Comparison of ENCODE assay signal across 12 mouse cellular contexts in genomic region chr7:24365258-24366014, GRCm38 (mm10). TPM values are rescaled to one million over a fixed set of nuclear protein-coding genes. Genes with fewer than 3 reads are reported as not detected.
A peak's percentile ranks its signal among the peaks of the same experiment; 100 is the strongest.
DNase-seq lines count a peak whose midpoint lies in the region; ATAC-seq lines count a peak whose summit lies in the region.
"Had no signal": no experiment of that assay in that cellular context is flagged by ENCODE, and none has a peak within 500 bp of the region (broad histone marks: within the 10 kb centered on the region; RNA-seq: fewer than 3 reads in every experiment).

No protein-coding gene starts in this region.

- H3K9me3 ChIP-seq in heart, embryonic 11.5 days (replicated peaks; ENCODE audit: control insufficient read depth, low read length) = peaks cover 3% of the 10 kb centered on the region; the same call in 1 of the 2 replicates
- H3K9me3 ChIP-seq in hindbrain, embryonic 14.5 days (ENCODE audit: control insufficient read depth, low read length) = no peaks in the 10 kb centered on the region
- peaks cover 3% of the 10 kb centered on the region; the same call in 1 of the 2 replicates for H3K9me3 ChIP-seq in midbrain, embryonic 11.5 days (ENCODE audit: control insufficient read depth, low read length)
- H3K9me3 ChIP-seq: embryonic facial prominence, embryonic 13.5 days; stomach, embryonic 15.5 days had no signal

- no peak overlapping the region for H3K4me2 ChIP-seq in heart, embryonic 11.5 days
- H3K4me2 ChIP-seq in hindbrain, embryonic 14.5 days (replicated peaks) = no peak overlapping the region
- H3K4me2 ChIP-seq in midbrain, embryonic 11.5 days = no peak overlapping the region
- H3K4me2 ChIP-seq: embryonic facial prominence, embryonic 13.5 days; heart, embryonic 12.5 days; stomach, embryonic 15.5 days had no signal

- no peak for DNase-seq in heart, postnatal 25 days (ENCODE audit: low spot score)
- DNase-seq in Muller cell, postnatal 12 days (ENCODE audit: inconsistent ontology term) = peak; percentile 57
- no peak for DNase-seq in hindbrain, embryonic 14.5 days (ENCODE audit: low spot score)
- peak; percentile 64 for DNase-seq in midbrain, embryonic 11.5 days (ENCODE audit: low spot score, missing footprints)
- no peak for DNase-seq in embryo, embryonic 10.5 days (ENCODE audit: low spot score)
- DNase-seq in ovary, postnatal 36 days (ENCODE audit: low spot score) = no peak
- no peak for DNase-seq in cerebellum, postnatal 4 days (ENCODE audit: low spot score in 2 of 2)

- no peaks in the 10 kb centered on the region for H3K36me3 ChIP-seq in heart, embryonic 11.5 days (ENCODE audit: control insufficient read depth, insufficient read depth, low read length)
- no peaks in the 10 kb centered on the region for H3K36me3 ChIP-seq in hindbrain, embryonic 14.5 days (replicated peaks; ENCODE audit: control insufficient read depth, insufficient read depth)
- no peaks in the 10 kb centered on the region for H3K36me3 ChIP-seq in midbrain, embryonic 11.5 days (ENCODE audit: control insufficient read depth, insufficient read depth, low read length)
- H3K36me3 ChIP-seq: embryonic facial prominence, embryonic 13.5 days; heart, embryonic 12.5 days; stomach, embryonic 15.5 days had no signal

- 0 out of 2 replicates have a peak, but pooled peaks cover 2% of the 10 kb centered on the region for H3K27me3 ChIP-seq in heart, embryonic 11.5 days (ENCODE audit: control insufficient read depth, insufficient read depth, low read length)
- no peaks in the 10 kb centered on the region for H3K27me3 ChIP-seq in hindbrain, embryonic 14.5 days (ENCODE audit: control insufficient read depth, insufficient read depth, low read length)
- H3K27me3 ChIP-seq in midbrain, embryonic 11.5 days (ENCODE audit: control insufficient read depth, insufficient read depth, low read length) = no peaks in the 10 kb centered on the region; the same call in 1 of the 2 replicates
- H3K27me3 ChIP-seq: embryonic facial prominence, embryonic 13.5 days; stomach, embryonic 15.5 days had no signal

- H3K9ac ChIP-seq in heart, embryonic 11.5 days (ENCODE audit: low read depth, low read length) = no peak overlapping the region
- H3K9ac ChIP-seq in hindbrain, embryonic 14.5 days = no peak overlapping the region
- 0 out of 2 replicates have a peak overlapping the region, but pooled peaks have one; percentile 36 for H3K9ac ChIP-seq in midbrain, embryonic 11.5 days (ENCODE audit: low read length)
- H3K9ac ChIP-seq: embryonic facial prominence, embryonic 13.5 days; heart, embryonic 12.5 days; stomach, embryonic 15.5 days had no signal

- H3K4me1 ChIP-seq in heart, embryonic 11.5 days (ENCODE audit: control insufficient read depth, insufficient read depth, low read length) = no peaks in the 10 kb centered on the region
- H3K4me1 ChIP-seq in hindbrain, embryonic 14.5 days (replicated peaks; ENCODE audit: control insufficient read depth, insufficient read depth, low read length) = no peaks in the 10 kb centered on the region
- H3K4me1 ChIP-seq in midbrain, embryonic 11.5 days (ENCODE audit: control insufficient read depth, insufficient read depth, low read length) = no peaks in the 10 kb centered on the region

- 63% methylated on average over 5 of the region's 5 CpGs for WGBS in heart, embryonic 11.5 days (ENCODE audit: insufficient replicate concordance)
- WGBS in hindbrain, embryonic 14.5 days = 81% methylated on average over 5 of the region's 5 CpGs
- 86% methylated on average over 5 of the region's 5 CpGs for WGBS in midbrain, embryonic 11.5 days

- H3K27ac ChIP-seq in heart, embryonic 11.5 days (ENCODE audit: low read depth, low read length) = no peak overlapping the region
- H3K27ac ChIP-seq in hindbrain, embryonic 14.5 days = no peak overlapping the region
- no peak overlapping the region for H3K27ac ChIP-seq in midbrain, embryonic 11.5 days (ENCODE audit: low read depth, low read length)
- H3K27ac ChIP-seq: embryonic facial prominence, embryonic 13.5 days; stomach, embryonic 15.5 days had no signal

- 0 out of 2 replicates have a peak, but pooled peaks have one; percentile 2 for ATAC-seq in heart, embryonic 11.5 days (replicated peaks; ENCODE audit: insufficient number of reproducible peaks, low FRiP score, low TSS enrichment)
- 0 out of 2 replicates have a peak, but pooled peaks have one; percentile 39 for ATAC-seq in hindbrain, embryonic 14.5 days (ENCODE audit: low FRiP score)
- ATAC-seq in midbrain, embryonic 11.5 days (ENCODE audit: low FRiP score) = peak; percentile 22

- no peak overlapping the region for H3K4me3 ChIP-seq in heart, embryonic 11.5 days (ENCODE audit: low read depth, low read length)
- no peak overlapping the region for H3K4me3 ChIP-seq in hindbrain, embryonic 14.5 days (replicated peaks; ENCODE audit: low read length)
- H3K4me3 ChIP-seq in midbrain, embryonic 11.5 days (ENCODE audit: low read depth, low read length) = no peak overlapping the region
- H3K4me3 ChIP-seq: embryonic facial prominence, embryonic 13.5 days; heart, embryonic 12.5 days; stomach, embryonic 15.5 days had no signal

- intact Hi-C loops in heart, postnatal 25 days (cut with DNase I) = loop anchor here (2.0 kb wide), 2 partner anchors 19 to 41 kb away; no protein-coding TSS in a partner anchor

RNA-seq across cellular contexts. Expression of gene Kcnn4, which starts 4.6 kb away (rescaled TPM):
- 9.9 and 11.2 TPM in 2 replicates for polyA plus RNA-seq in heart, embryonic 11.5 days (2014; fragmentation: Nextera tagmentation; extraction: Ambion mirVana)
- total RNA-seq in heart, postnatal 25 days (2021) = under 1 TPM; 0.70 to 0.81 TPM
- 1.7 and 2.8 TPM in 2 replicates for polyA plus RNA-seq in hindbrain, embryonic 14.5 days (2014; fragmentation: Nextera tagmentation; extraction: Ambion mirVana)
- 2.8 and 3.4 TPM in 2 replicates for polyA plus RNA-seq in midbrain, embryonic 11.5 days (2014; fragmentation: Nextera tagmentation; extraction: Ambion mirVana)

RNA-seq across cellular contexts. Expression of gene Lypd5, which starts 16.4 kb away (rescaled TPM):
- polyA plus RNA-seq in heart, embryonic 11.5 days (2014; fragmentation: Nextera tagmentation; extraction: Ambion mirVana) = not detected in 2 replicates
- not detected for total RNA-seq in heart, postnatal 25 days (2021)
- not detected in 2 replicates for polyA plus RNA-seq in hindbrain, embryonic 14.5 days (2014; fragmentation: Nextera tagmentation; extraction: Ambion mirVana)
- not detected in 2 replicates for polyA plus RNA-seq in midbrain, embryonic 11.5 days (2014; fragmentation: Nextera tagmentation; extraction: Ambion mirVana)
- total RNA-seq: layer of hippocampus, postnatal 10 days had no signal
- polyA plus RNA-seq: heart, embryonic 12.5 days had no signal

RNA-seq across cellular contexts. Expression of gene Tescl, which starts 31.7 kb away (rescaled TPM):
- polyA plus RNA-seq in heart, embryonic 11.5 days (2014; fragmentation: Nextera tagmentation; extraction: Ambion mirVana) = not detected in 2 replicates
- not detected for total RNA-seq in heart, postnatal 25 days (2021)
- 0.31 TPM in 1 of 2 replicates, not detected in the other for polyA plus RNA-seq in hindbrain, embryonic 14.5 days (2014; fragmentation: Nextera tagmentation; extraction: Ambion mirVana)
- 0.26 TPM in 1 of 2 replicates, not detected in the other for polyA plus RNA-seq in midbrain, embryonic 11.5 days (2014; fragmentation: Nextera tagmentation; extraction: Ambion mirVana)
- total RNA-seq: layer of hippocampus, postnatal 10 days had no signal
- polyA plus RNA-seq: heart, embryonic 12.5 days; stomach, embryonic 15.5 days had no signal

RNA-seq across cellular contexts. Expression of gene Smg9, which starts 34.0 kb away (rescaled TPM):
- polyA plus RNA-seq in heart, embryonic 11.5 days (2014; fragmentation: Nextera tagmentation; extraction: Ambion mirVana) = 17.5 and 21.2 TPM in 2 replicates
- total RNA-seq in heart, postnatal 25 days (2021) = 1 to 10 TPM; 7.6 TPM
- 30.1 and 30.3 TPM in 2 replicates for polyA plus RNA-seq in hindbrain, embryonic 14.5 days (2014; fragmentation: Nextera tagmentation; extraction: Ambion mirVana)
- polyA plus RNA-seq in midbrain, embryonic 11.5 days (2014; fragmentation: Nextera tagmentation; extraction: Ambion mirVana) = 18.7 and 20.9 TPM in 2 replicates

RNA-seq across cellular contexts. Expression of gene Zfp94, which starts 49.0 kb away (rescaled TPM):
- polyA plus RNA-seq in heart, embryonic 11.5 days (2014; fragmentation: Nextera tagmentation; extraction: Ambion mirVana) = 4.6 and 6.1 TPM in 2 replicates
- 1 to 10 TPM; 1.8 to 2.5 TPM for total RNA-seq in heart, postnatal 25 days (2021)
- 19.6 and 20.9 TPM in 2 replicates for polyA plus RNA-seq in hindbrain, embryonic 14.5 days (2014; fragmentation: Nextera tagmentation; extraction: Ambion mirVana)
- 13.0 and 14.3 TPM in 2 replicates for polyA plus RNA-seq in midbrain, embryonic 11.5 days (2014; fragmentation: Nextera tagmentation; extraction: Ambion mirVana)

Comparison
In these comparisons a context has a peak if more than half of its experiments do, and no peak if none do; other contexts are left out.
1. DNase-seq: peak in Muller cell, postnatal 12 days (single experiment) and midbrain, embryonic 11.5 days (single experiment); none in heart, postnatal 25 days (single experiment), hindbrain, embryonic 14.5 days (single experiment), embryo, embryonic 10.5 days (single experiment), ovary, postnatal 36 days (single experiment) and cerebellum, postnatal 4 days (0 of 2).
2. Peak in every context shown above with its lines, with median percentiles within 50 percentile points of each other: ATAC-seq.